Mouse (Mus musculus) E14TG2a.4 (cell line): ENCODE data around the gene Rbms2.

ENCODE experiments used
- CTCF ChIP-seq: conservative IDR thresholded peaks from 2 replicates; pipeline ENCODE4 v1.5.1; 2014; ENCODE audit warnings: low read length
- NANOG ChIP-seq: IDR thresholded peaks from 2 replicates; pipeline ENCODE4 v1.6.1; 2014; ENCODE audit warnings: borderline replicate concordance, low read length, mixed read lengths
- POU5F1 ChIP-seq: IDR thresholded peaks from 2 replicates; pipeline ENCODE4 v1.6.1; 2014; ENCODE audit warnings: low read length, borderline replicate concordance

GRCm38 (mm10) chr10:128144961-128145360, 35.1 kb downstream of the Rbms2 start:
- TF ChIP-seq CTCF (no peak), NANOG (no peak), POU5F1 (no peak)
